8 mouse cellular contexts compared by ENCODE assay signal in genomic region chr10:41071696-41072095, GRCm38 (mm10). TPM values are rescaled to one million over a fixed set of nuclear protein-coding genes. Genes with fewer than 3 reads are reported as not detected.
A peak's percentile ranks its signal among the peaks of the same experiment; 100 is the strongest.
DNase-seq lines count a peak whose midpoint lies in the region; ATAC-seq and TF ChIP-seq lines count a peak whose summit lies in the region.

No protein-coding gene starts in this region.

- no peak for TF ChIP-seq CTCF in lung, postnatal 0 days (IDR thresholded peaks at IDR 0.05)
- TF ChIP-seq CTCF in lung, adult 2 months (IDR thresholded peaks at IDR 0.05; ENCODE audit: insufficient read depth, low read length), result no peak

- no peak for TF ChIP-seq POLR2A in lung, adult 2 months (IDR thresholded peaks at IDR 0.05; ENCODE audit: borderline replicate concordance, extremely low read depth, low read depth, low read length)

- no peak overlapping the region for H3K9ac ChIP-seq in lung, postnatal 0 days (replicated peaks; ENCODE audit: low read depth)
- H3K9ac ChIP-seq in forebrain, embryonic 15.5 days (replicated peaks), result peak overlapping the region; percentile 53
- H3K9ac ChIP-seq in neural tube, embryonic 12.5 days, result peak overlapping the region; percentile 21; the same call in 1 of the 2 replicates

- H3K27me3 ChIP-seq in lung, postnatal 0 days (replicated peaks; ENCODE audit: insufficient read depth, low read length), result peaks cover 17% of the 10 kb centered on the region; the same call in 1 of the 2 replicates
- H3K27me3 ChIP-seq in forebrain, embryonic 15.5 days, result peaks cover 29% of the 10 kb centered on the region
- peaks cover 46% of the 10 kb centered on the region for H3K27me3 ChIP-seq in neural tube, embryonic 12.5 days (replicated peaks)

- no peaks in the 10 kb centered on the region for H3K4me1 ChIP-seq in lung, postnatal 0 days (ENCODE audit: insufficient read depth, low read depth, low read length)
- H3K4me1 ChIP-seq in lung, adult 2 months (ENCODE audit: control insufficient read depth, insufficient read depth, low read length), result no peaks in the 10 kb centered on the region
- peaks cover 32% of the 10 kb centered on the region for H3K4me1 ChIP-seq in forebrain, embryonic 15.5 days
- peaks cover 20% of the 10 kb centered on the region for H3K4me1 ChIP-seq in neural tube, embryonic 12.5 days

- no peak for ATAC-seq in lung, postnatal 0 days
- ATAC-seq in forebrain, embryonic 15.5 days (replicated peaks), result no peak
- peak; percentile 19; the same call in 1 of the 2 replicates for ATAC-seq in neural tube, embryonic 12.5 days (ENCODE audit: low FRiP score, low read depth)

- TF ChIP-seq EP300 in lung, postnatal 0 days (IDR thresholded peaks at IDR 0.05), result no peak

- peak; percentile 49 for DNase-seq in lung, postnatal 0 days (ENCODE audit: low spot score)
- DNase-seq in lung, adult 2 months, result no peak
- DNase-seq in adrenal gland, postnatal 10 days, result peak; percentile 68
- peak; percentile 86 for DNase-seq in kidney, postnatal 4 days
- DNase-seq in cerebellum, adult 11 months, result no peak
- DNase-seq in cerebellum, adult 9-11 months, result no peak

- no peaks in the 10 kb centered on the region for H3K36me3 ChIP-seq in lung, postnatal 0 days (ENCODE audit: insufficient read depth, low read length)
- H3K36me3 ChIP-seq in forebrain, embryonic 15.5 days, result no peaks in the 10 kb centered on the region
- no peaks in the 10 kb centered on the region for H3K36me3 ChIP-seq in neural tube, embryonic 12.5 days

- no peaks in the 10 kb centered on the region for H3K9me3 ChIP-seq in lung, postnatal 0 days (ENCODE audit: low read length)
- no peaks in the 10 kb centered on the region for H3K9me3 ChIP-seq in forebrain, embryonic 15.5 days
- H3K9me3 ChIP-seq in neural tube, embryonic 12.5 days, result no peaks in the 10 kb centered on the region

- WGBS in lung, postnatal 0 days, result 5% methylated on average over 11 of the region's 11 CpGs
- WGBS in lung, adult 2 months, result 3% methylated on average over 11 of the region's 11 CpGs
- under 1% methylated on average over 11 of the region's 11 CpGs for WGBS in forebrain, embryonic 15.5 days
- WGBS in neural tube, embryonic 12.5 days, result 4% methylated on average over 11 of the region's 11 CpGs

- no peak overlapping the region for H3K4me3 ChIP-seq in lung, postnatal 0 days (ENCODE audit: low read depth, low read length)
- H3K4me3 ChIP-seq in lung, adult 2 months (replicated peaks; ENCODE audit: extremely low read depth, low read depth, low read length), result no peak overlapping the region
- H3K4me3 ChIP-seq in forebrain, embryonic 15.5 days, result peak overlapping the region; percentile 58
- peak overlapping the region; percentile 45 for H3K4me3 ChIP-seq in neural tube, embryonic 12.5 days

- no peak overlapping the region for H3K27ac ChIP-seq in lung, postnatal 0 days (ENCODE audit: low read length)
- H3K27ac ChIP-seq in forebrain, embryonic 15.5 days (replicated peaks), result no peak overlapping the region
- no peak overlapping the region for H3K27ac ChIP-seq in neural tube, embryonic 12.5 days

- no peak overlapping the region for H3K4me2 ChIP-seq in lung, postnatal 0 days (replicated peaks; ENCODE audit: low read depth, low read length)
- H3K4me2 ChIP-seq in forebrain, embryonic 15.5 days (replicated peaks), result peak overlapping the region; percentile 98
- H3K4me2 ChIP-seq in neural tube, embryonic 12.5 days (replicated peaks), result peak overlapping the region; percentile 81

RNA-seq across cellular contexts. Expression of gene Gpr6, which starts 0.4 kb away (rescaled TPM):
- not detected in 2 replicates for polyA plus RNA-seq in lung, postnatal 0 days (2015; fragmentation: Nextera tagmentation; extraction: Ambion mirVana)
- polyA plus RNA-seq in lung, adult 2 months (2012; rRNA removed), result not detected in 2 replicates
- not detected for total RNA-seq in adrenal gland, postnatal 10 days (2021)
- 1.5 and 2.4 TPM in 2 replicates for polyA plus RNA-seq in forebrain, embryonic 15.5 days (2015; fragmentation: Nextera tagmentation; extraction: Ambion mirVana)
- not detected in 2 replicates for polyA plus RNA-seq in neural tube, embryonic 12.5 days (2016; fragmentation: Nextera tagmentation; extraction: Ambion mirVana)

Comparison
In these comparisons a context has a peak if more than half of its experiments do, and no peak if none do; other contexts are left out.
1. DNase-seq: peak in lung, postnatal 0 days (single experiment), adrenal gland, postnatal 10 days (single experiment) and kidney, postnatal 4 days (2 of 2); none in lung, adult 2 months (single experiment), cerebellum, adult 11 months (single experiment) and cerebellum, adult 9-11 months (single experiment).
2. H3K4me3 ChIP-seq: peak in forebrain, embryonic 15.5 days (single experiment) and neural tube, embryonic 12.5 days (single experiment); none in lung, postnatal 0 days (single experiment) and lung, adult 2 months (single experiment).